Mouse (Mus musculus): ENCODE measurements around the gene Ghdc.
A peak's percentile ranks its signal among the peaks of the same experiment; 100 is the strongest.

Gene Ghdc

GRCm38 (mm10) chr11:100781763-100782475 is 11.2 kb upstream of the Ghdc start:
- DNase-seq, result no peak

- no peak for DNase-seq
These were observed 9.5 kb upstream of the Ghdc start for GRCm38 (mm10) chr11:100780247-100780646.

- no peak for DNase-seq
These were observed 7.3 kb upstream of the Ghdc start for GRCm38 (mm10) chr11:100778069-100778468.

- DNase-seq, result no peak
These were observed 5.2 kb upstream of the Ghdc start for GRCm38 (mm10) chr11:100775921-100776320.

GRCm38 (mm10) chr11:100774261-100774660 is 3.5 kb upstream of the Ghdc start:
- DNase-seq, result no peak

GRCm38 (mm10) chr11:100769980-100770379 is 777 bp downstream of the Ghdc start:
- DNase-seq, result no peak

GRCm38 (mm10) chr11:100767871-100768270 is 2.9 kb downstream of the Ghdc start:
- peak; percentile 54 for DNase-seq

GRCm38 (mm10) chr11:100766726-100767125 is 4.0 kb downstream of the Ghdc start:
- peak; percentile 74 for DNase-seq

GRCm38 (mm10) chr11:100762831-100763230 is 7.9 kb downstream of the Ghdc start, which contains the start of gene Hcrt:
Hcrt (minus strand) TSS chr11:100762931.
- no peak for DNase-seq

- DNase-seq, result peak; percentile 84
These were observed 9.2 kb downstream of the Ghdc start for GRCm38 (mm10) chr11:100761547-100762045.

GRCm38 (mm10) chr11:100759611-100760233 is 11.0 kb downstream of the Ghdc start, which contains the start of gene Kcnh4:
Kcnh4 (minus strand) TSS chr11:100759942.
- peak; percentile 47 for DNase-seq

- DNase-seq, result no peak
These were observed 11.8 kb downstream of the Ghdc start for GRCm38 (mm10) chr11:100758707-100759610.

- DNase-seq, result no peak
These were observed 13.2 kb downstream of the Ghdc start for GRCm38 (mm10) chr11:100757566-100757965.

- DNase-seq, result no peak
These were observed 14.3 kb downstream of the Ghdc start for GRCm38 (mm10) chr11:100756476-100756875.

GRCm38 (mm10) chr11:100754693-100755057 is 16.1 kb downstream of the Ghdc start:
- DNase-seq, result no peak

- no peak for DNase-seq
These were observed 16.6 kb downstream of the Ghdc start for GRCm38 (mm10) chr11:100754021-100754692.

GRCm38 (mm10) chr11:100752294-100752693 is 18.5 kb downstream of the Ghdc start:
- DNase-seq, result no peak

GRCm38 (mm10) chr11:100750127-100750526 is 20.6 kb downstream of the Ghdc start:
- no peak for DNase-seq

- no peak for DNase-seq
These were observed 21.3 kb downstream of the Ghdc start for GRCm38 (mm10) chr11:100749469-100749868.

- no peak for DNase-seq
These were observed 22.1 kb downstream of the Ghdc start for GRCm38 (mm10) chr11:100748620-100749019.

- no peak for DNase-seq
These were observed 23.6 kb downstream of the Ghdc start for GRCm38 (mm10) chr11:100747114-100747513.

- no peak for DNase-seq
These were observed 24.2 kb downstream of the Ghdc start for GRCm38 (mm10) chr11:100746546-100746945.

GRCm38 (mm10) chr11:100745085-100745484 is 25.7 kb downstream of the Ghdc start:
- DNase-seq, result no peak
